Mouse (Mus musculus): ENCODE measurements around the gene Rfng.
"Not testable (repeated sequence)": the region's sequence is repeated elsewhere in the genome, so short reads cannot be mapped to it uniquely, and the experiment has no call there.

The Rfng gene

GRCm38 (mm10) chr11:120812068-120812467 lies 28.1 kb upstream of the Rfng start:
- DNase-seq (ENCODE audit: low read depth, low spot score): no peak

GRCm38 (mm10) chr11:120808010-120808409 lies 24.0 kb upstream of the Rfng start:
- DNase-seq (ENCODE audit: low read depth, low spot score): no peak

GRCm38 (mm10) chr11:120805375-120806298 lies 21.6 kb upstream of the Rfng start:
- DNase-seq (ENCODE audit: low read depth, low spot score): no peak

GRCm38 (mm10) chr11:120804769-120805168 lies 20.8 kb upstream of the Rfng start:
- no peak for DNase-seq (ENCODE audit: low read depth, low spot score)

GRCm38 (mm10) chr11:120804274-120804673 lies 20.3 kb upstream of the Rfng start:
- no peak for DNase-seq (ENCODE audit: low read depth, low spot score)

- DNase-seq (ENCODE audit: low read depth, low spot score): peak; percentile 86
Observed at GRCm38 (mm10) chr11:120800061-120800904, 16.3 kb upstream of the Rfng start.

- DNase-seq (ENCODE audit: low read depth, low spot score): no peak
Observed at GRCm38 (mm10) chr11:120799316-120799890, 15.4 kb upstream of the Rfng start.

- no peak for DNase-seq (ENCODE audit: low read depth, low spot score)
Observed at GRCm38 (mm10) chr11:120798244-120798643, 14.2 kb upstream of the Rfng start.

- DNase-seq (ENCODE audit: low read depth, low spot score): no peak
Observed at GRCm38 (mm10) chr11:120796614-120796946, 12.6 kb upstream of the Rfng start.

- DNase-seq (ENCODE audit: low read depth, low spot score): peak; percentile 95
Observed at GRCm38 (mm10) chr11:120795756-120796613, 12.0 kb upstream of the Rfng start, which contains the start of gene Dus1l. Gene Dus1l (minus strand): TSS chr11:120796403.

GRCm38 (mm10) chr11:120792652-120793051 lies 8.6 kb upstream of the Rfng start:
- DNase-seq (ENCODE audit: low read depth, low spot score): no peak

- DNase-seq (ENCODE audit: low read depth, low spot score): no peak
Observed at GRCm38 (mm10) chr11:120789810-120790209, 5.8 kb upstream of the Rfng start.

- DNase-seq (ENCODE audit: low read depth, low spot score): no peak
Observed at GRCm38 (mm10) chr11:120789355-120789754, 5.3 kb upstream of the Rfng start.

GRCm38 (mm10) chr11:120788460-120788859 lies 4.5 kb upstream of the Rfng start:
- DNase-seq (ENCODE audit: low read depth, low spot score): not testable (repeated sequence)

- no peak for DNase-seq (ENCODE audit: low read depth, low spot score)
Observed at GRCm38 (mm10) chr11:120785145-120785544, 1.1 kb upstream of the Rfng start.

- DNase-seq (ENCODE audit: low read depth, low spot score): no peak
Observed at GRCm38 (mm10) chr11:120783426-120784063, 462 bp downstream of the Rfng start.

GRCm38 (mm10) chr11:120781361-120781760 lies 2.6 kb downstream of the Rfng start:
- not testable (repeated sequence) for DNase-seq (ENCODE audit: low read depth, low spot score)

GRCm38 (mm10) chr11:120779876-120780275 lies 4.1 kb downstream of the Rfng start:
- no peak for DNase-seq (ENCODE audit: low read depth, low spot score)

GRCm38 (mm10) chr11:120777123-120777522 lies 6.9 kb downstream of the Rfng start:
- no peak for DNase-seq (ENCODE audit: low read depth, low spot score)

- peak; percentile 90 for DNase-seq (ENCODE audit: low read depth, low spot score)
Observed at GRCm38 (mm10) chr11:120775774-120776469, 8.1 kb downstream of the Rfng start.

Data from skeletal muscle tissue, adult 2 months (tissue).